Mouse (Mus musculus): ENCODE data around the gene Pxk.

- no peak for TF ChIP-seq CTCF (conservative IDR thresholded peaks at IDR 0.05; ENCODE audit: low read length)
- no peak for TF ChIP-seq NANOG (IDR thresholded peaks at IDR 0.05; ENCODE audit: borderline replicate concordance, low read length)
- TF ChIP-seq POU5F1 (IDR thresholded peaks at IDR 0.05; ENCODE audit: borderline replicate concordance, low read length): no peak
These were observed 17.3 kb upstream of the Pxk start for GRCm38 (mm10) chr14:8080718-8081117.

Measured in E14TG2a.4 (cell line).